Mouse (Mus musculus) bone marrow macrophage, adult 2 months (primary cell): Measurements from ENCODE around the gene Rps6ka2.

Source experiments
- CTCF ChIP-seq: IDR thresholded peaks from 2 replicates; pipeline ENCODE4 v1.5.1; 2012; ENCODE audit warnings: low read depth, mild to moderate bottlenecking, low read length, moderate library complexity
- POLR2A ChIP-seq: IDR thresholded peaks from 2 replicates; pipeline ENCODE4 v1.6.1; 2012; ENCODE audit warnings: mild to moderate bottlenecking, low read depth, low read length, borderline replicate concordance

DNA sequence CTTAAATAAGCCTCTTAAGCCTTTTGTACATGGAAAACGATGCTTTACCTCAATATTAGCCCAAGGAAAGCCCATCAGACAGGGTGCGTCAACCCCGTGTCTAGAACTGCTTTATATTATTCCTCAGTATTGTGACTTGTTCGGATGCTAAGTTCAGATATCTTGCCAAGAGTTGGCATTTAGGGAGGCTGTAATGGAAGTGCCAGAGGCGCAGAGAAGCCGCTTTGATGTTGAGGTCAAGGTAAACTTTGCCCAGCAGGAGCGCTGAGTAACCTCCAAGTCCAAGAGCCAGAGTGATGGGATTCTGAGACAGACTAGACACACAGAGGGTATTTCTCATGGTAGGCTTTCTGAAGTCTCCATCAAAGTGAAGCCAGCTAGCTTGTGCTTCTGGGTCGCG lies 109.3 kb downstream of the Rps6ka2 start:
- no peak for TF ChIP-seq CTCF
- TF ChIP-seq POLR2A: no peak
